Mouse (Mus musculus) right cerebral cortex, postnatal 36 days (tissue): ENCODE results near the gene Kifc3.
A peak's percentile ranks its signal among the peaks of the same experiment; 100 is the strongest.
"Not testable (repeated sequence)": the region's sequence is repeated elsewhere in the genome, so short reads cannot be mapped to it uniquely, and the experiment has no call there.

Experiments
- DNase-seq, 2 experiments: peaks; one replicate each; pipeline ENCODE4 v3.0.0; 2022; ENCODE audit warnings: low spot score in 2 of 2, mixed read lengths in 1 of 2

Gene Kifc3

GRCm38 (mm10) chr8:95202056-95202570 is 499 bp downstream of the Kifc3 start:
- DNase-seq: no peak

GRCm38 (mm10) chr8:95201491-95201890 is 1.1 kb downstream of the Kifc3 start:
- no peak for DNase-seq

GRCm38 (mm10) chr8:95200001-95200405 is 2.6 kb downstream of the Kifc3 start:
- DNase-seq: no peak

- DNase-seq: no peak
Measured at GRCm38 (mm10) chr8:95195728-95196127, 6.9 kb downstream of the Kifc3 start.

GRCm38 (mm10) chr8:95191497-95192175 is 11.0 kb downstream of the Kifc3 start:
- DNase-seq: no peak

GRCm38 (mm10) chr8:95187579-95187978 is 15.0 kb downstream of the Kifc3 start:
- DNase-seq: no peak

GRCm38 (mm10) chr8:95185891-95186513 is 16.6 kb downstream of the Kifc3 start:
- DNase-seq: no peak

GRCm38 (mm10) chr8:95185104-95185503 is 17.5 kb downstream of the Kifc3 start:
- DNase-seq: no peak

GRCm38 (mm10) chr8:95184171-95184570 is 18.4 kb downstream of the Kifc3 start:
- DNase-seq: no peak

GRCm38 (mm10) chr8:95181850-95182249 is 20.8 kb downstream of the Kifc3 start:
- no peak for DNase-seq

- DNase-seq: no peak
Measured at GRCm38 (mm10) chr8:95178191-95178590, 24.4 kb downstream of the Kifc3 start.

GRCm38 (mm10) chr8:95176985-95177384 is 25.6 kb downstream of the Kifc3 start:
- no peak for DNase-seq

GRCm38 (mm10) chr8:95175808-95176207 is 26.8 kb downstream of the Kifc3 start:
- peak; percentile 11 to 14 for DNase-seq

- no peak for DNase-seq
Measured at GRCm38 (mm10) chr8:95175306-95175705, 27.3 kb downstream of the Kifc3 start.

GRCm38 (mm10) chr8:95172433-95172832 is 30.2 kb downstream of the Kifc3 start:
- DNase-seq: no peak

GRCm38 (mm10) chr8:95167726-95168125 is 34.9 kb downstream of the Kifc3 start:
- DNase-seq: no peak

GRCm38 (mm10) chr8:95166400-95166799 is 36.2 kb downstream of the Kifc3 start:
- DNase-seq: no peak

- peak; percentile 49 to 55 for DNase-seq
Measured at GRCm38 (mm10) chr8:95165923-95166322, 36.7 kb downstream of the Kifc3 start.

- no peak for DNase-seq
Measured at GRCm38 (mm10) chr8:95164469-95164868, 38.1 kb downstream of the Kifc3 start.

- DNase-seq: not testable (repeated sequence)
Measured at GRCm38 (mm10) chr8:95163969-95164368, 38.6 kb downstream of the Kifc3 start.

GRCm38 (mm10) chr8:95162785-95163184 is 39.8 kb downstream of the Kifc3 start:
- no peak for DNase-seq

- no peak for DNase-seq
Measured at GRCm38 (mm10) chr8:95159344-95159743, 43.3 kb downstream of the Kifc3 start.

- DNase-seq: no peak
Measured at GRCm38 (mm10) chr8:95158654-95159053, 44.0 kb downstream of the Kifc3 start.
